Mouse (Mus musculus) limb, embryonic 13.5 days (tissue): ENCODE results near the gene Stum. TPM values are rescaled to one million over a fixed set of nuclear protein-coding genes. Genes with fewer than 3 reads are reported as not detected.
A peak's percentile ranks its signal among the peaks of the same experiment; 100 is the strongest.

Source experiments
- ATAC-seq: fragments of 200-750 bp; cut with Nextera tagmentation; 2 replicates; pipeline ENCODE4 v1.8.0; 2017; ENCODE audit warnings: low read depth, moderate number of reproducible peaks, moderate TSS enrichment; ENCODE audit not compliant: low FRiP score
- H3K27ac ChIP-seq: fragments of 300-500 bp; sonication (generic); 2 replicates; pipeline ENCODE4 v1.5.1; 2015; ENCODE audit warnings: inconsistent platforms, mild to moderate bottlenecking, moderate library complexity
- H3K27me3 ChIP-seq: fragments of 300-500 bp; sonication (generic); 2 replicates; pipeline ENCODE4 v1.6.1; 2015; ENCODE audit warnings: mild to moderate bottlenecking, inconsistent platforms
- H3K36me3 ChIP-seq: fragments of 300-500 bp; sonication (generic); 2 replicates; pipeline ENCODE4 v1.6.1; 2015; ENCODE audit warnings: inconsistent platforms, mild to moderate bottlenecking, moderate library complexity
- H3K4me1 ChIP-seq: fragments of 300-500 bp; sonication (generic); 2 replicates; pipeline ENCODE4 v1.6.1; 2015; ENCODE audit warnings: inconsistent platforms
- H3K4me2 ChIP-seq: fragments of 300-500 bp; sonication (generic); replicated peaks from 2 replicates; pipeline ENCODE4 v1.6.1; 2015; ENCODE audit warnings: inconsistent platforms, mild to moderate bottlenecking, moderate library complexity
- H3K4me3 ChIP-seq: fragments of 300-500 bp; sonication (generic); 2 replicates; pipeline ENCODE4 v1.5.1; 2015; ENCODE audit warnings: moderate library complexity, mild to moderate bottlenecking, inconsistent platforms
- H3K9ac ChIP-seq: fragments of 300-500 bp; sonication (generic); 2 replicates; pipeline ENCODE4 v1.6.1; 2015; ENCODE audit warnings: mild to moderate bottlenecking, inconsistent platforms
- H3K9me3 ChIP-seq: fragments of 300-500 bp; sonication (generic); 2 replicates; pipeline ENCODE4 v1.6.1; 2016; ENCODE audit warnings: inconsistent platforms
- WGBS: fragments of 180-500 bp; shearing (Covaris S2); methylation state at CpG from one replicate; pipeline ENCODE4 v1.1.7; 2015; 5-methylcytosine and 5-hydroxymethylcytosine counted together
- polyA plus RNA-seq: library from polyadenylated mRNA; unstranded; fragments of >200 nt; fragmentation: Nextera tagmentation; extraction: Ambion mirVana; gene quantifications from 2 replicates; pipeline ENCODE4 v1.2.1, GENCODE M21; 2015

Stum gene
- polyA plus RNA-seq, 1 experiment from 2014 or later: 4.6 TPM

GRCm38 (mm10) chr1:180485346-180485745, 2.0 kb upstream of the Stum start:
- H3K9ac ChIP-seq: no peak overlapping the region
- H3K27me3 ChIP-seq: peaks cover 62% of the 10 kb centered on the region
- peaks cover 27% of the 10 kb centered on the region for H3K4me1 ChIP-seq
- H3K27ac ChIP-seq: no peak overlapping the region
- H3K4me3 ChIP-seq: no peak overlapping the region
- H3K36me3 ChIP-seq: no peaks in the 10 kb centered on the region
- H3K4me2 ChIP-seq: no peak overlapping the region
- no peak for ATAC-seq
- no peaks in the 10 kb centered on the region for H3K9me3 ChIP-seq
- 88% methylated on average over 5 of the region's 5 CpGs for WGBS

DNA sequence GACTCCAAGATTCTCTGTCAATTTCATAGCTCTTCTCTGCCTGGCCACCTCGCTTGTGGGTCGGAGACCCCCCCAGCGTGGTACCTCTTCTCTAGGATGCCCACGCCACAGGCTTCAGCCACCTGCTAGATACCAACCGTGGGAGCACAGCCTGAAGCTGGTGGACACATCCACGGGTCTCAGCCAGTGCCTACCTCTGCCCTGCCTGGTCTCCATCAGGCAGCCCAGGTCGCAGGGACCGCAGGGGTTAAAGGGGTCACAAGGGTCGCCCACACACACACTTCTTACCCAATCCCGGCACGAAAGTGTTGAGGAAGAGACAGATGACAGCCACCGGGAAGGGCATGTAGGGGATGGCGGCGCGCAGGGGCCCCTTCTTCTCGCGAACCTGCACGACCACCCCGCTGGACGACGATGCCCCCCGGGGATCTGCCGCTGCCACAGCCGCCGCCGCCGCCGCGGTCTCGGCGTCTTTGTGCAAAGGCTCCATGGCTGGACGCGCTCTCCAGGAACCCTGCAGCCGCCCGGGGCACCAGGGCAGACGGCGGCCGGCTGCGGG, 385 bp downstream of the Stum start:
- Histone ChIP-seq H3K4me3 (peak overlapping the region; percentile 53), H3K4me1 (peaks cover 27% of the 10 kb centered on the region), H3K4me2 (peak overlapping the region; percentile 93), H3K9ac (peak overlapping the region; percentile 64), H3K27me3 (peaks cover 67% of the 10 kb centered on the region), H3K27ac (no peak overlapping the region), H3K9me3 (no peaks in the 10 kb centered on the region), H3K36me3 (no peaks in the 10 kb centered on the region)
- 4% methylated on average over 39 of the region's 39 CpGs for WGBS
- ATAC-seq: no peak

GRCm38 (mm10) chr1:180481956-180482355, 1.3 kb downstream of the Stum start:
- Histone ChIP-seq H3K4me3 (no peak overlapping the region), H3K36me3 (no peaks in the 10 kb centered on the region), H3K27me3 (peaks cover 67% of the 10 kb centered on the region), H3K9ac (no peak overlapping the region), H3K27ac (no peak overlapping the region), H3K9me3 (no peaks in the 10 kb centered on the region), H3K4me1 (peaks cover 27% of the 10 kb centered on the region), H3K4me2 (peak overlapping the region; percentile 93; the same call in 1 of the 2 replicates)
- 20% methylated on average over 10 of the region's 10 CpGs for WGBS
- ATAC-seq: no peak

GRCm38 (mm10) chr1:180481331-180481730, 2.0 kb downstream of the Stum start:
- Histone ChIP-seq H3K4me2 (no peak overlapping the region), H3K27me3 (peaks cover 64% of the 10 kb centered on the region), H3K27ac (no peak overlapping the region), H3K4me1 (peaks cover 27% of the 10 kb centered on the region), H3K4me3 (no peak overlapping the region), H3K9ac (no peak overlapping the region), H3K9me3 (no peaks in the 10 kb centered on the region), H3K36me3 (no peaks in the 10 kb centered on the region)
- ATAC-seq: no peak
- 64% methylated on average over 8 of the region's 8 CpGs for WGBS

GRCm38 (mm10) chr1:180480325-180480724, 3.0 kb downstream of the Stum start:
- 47% methylated on average over 6 of the region's 6 CpGs for WGBS
- Histone ChIP-seq H3K4me3 (no peak overlapping the region), H3K36me3 (no peaks in the 10 kb centered on the region), H3K4me2 (no peak overlapping the region), H3K27me3 (peaks cover 55% of the 10 kb centered on the region), H3K27ac (no peak overlapping the region), H3K9ac (no peak overlapping the region), H3K4me1 (peaks cover 27% of the 10 kb centered on the region), H3K9me3 (no peaks in the 10 kb centered on the region)
- ATAC-seq: no peak

DNA sequence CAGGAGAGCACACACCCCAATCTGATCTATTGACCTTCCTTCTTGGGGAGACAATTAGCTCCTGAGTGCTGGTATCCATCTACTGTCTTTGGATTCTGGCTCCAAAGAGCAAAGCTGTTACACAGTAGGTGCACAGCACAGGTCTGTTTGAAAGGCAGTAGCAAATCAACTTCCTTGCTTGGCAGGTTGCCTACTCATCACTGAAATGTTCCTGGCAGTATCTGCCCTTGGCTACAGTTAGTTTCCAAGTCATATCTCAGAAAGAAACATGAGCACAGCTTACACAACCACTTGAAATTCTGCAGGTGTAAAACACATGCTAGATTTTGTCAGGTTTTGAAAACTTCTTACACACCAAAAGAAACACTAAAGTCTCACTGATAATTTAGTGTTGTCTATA, 9.7 kb downstream of the Stum start:
- Histone ChIP-seq H3K27me3 (peaks cover 3% of the 10 kb centered on the region; the same call in 1 of the 2 replicates), H3K9me3 (no peaks in the 10 kb centered on the region), H3K4me2 (no peak overlapping the region), H3K4me1 (no peaks in the 10 kb centered on the region), H3K4me3 (no peak overlapping the region), H3K9ac (no peak overlapping the region), H3K27ac (no peak overlapping the region), H3K36me3 (no peaks in the 10 kb centered on the region)
- ATAC-seq: no peak

- no peak overlapping the region for H3K4me2 ChIP-seq
- ATAC-seq: no peak
- H3K4me3 ChIP-seq: no peak overlapping the region
- no peak overlapping the region for H3K9ac ChIP-seq
- no peaks in the 10 kb centered on the region for H3K36me3 ChIP-seq
- 0 out of 2 replicates have a peak, but pooled peaks cover 4% of the 10 kb centered on the region for H3K9me3 ChIP-seq
- 94% methylated on average over 4 of the region's 4 CpGs for WGBS
- H3K27me3 ChIP-seq: no peaks in the 10 kb centered on the region
- H3K4me1 ChIP-seq: 0 out of 2 replicates have a peak, but pooled peaks cover 2% of the 10 kb centered on the region
- H3K27ac ChIP-seq: no peak overlapping the region
These were observed 15.3 kb downstream of the Stum start for GRCm38 (mm10) chr1:180468004-180468403.

- no peak overlapping the region for H3K9ac ChIP-seq
- 61% methylated on average over 5 of the region's 5 CpGs for WGBS
- no peak overlapping the region for H3K27ac ChIP-seq
- 0 out of 2 replicates have a peak, but pooled peaks cover 4% of the 10 kb centered on the region for H3K9me3 ChIP-seq
- H3K4me2 ChIP-seq: no peak overlapping the region
- no peaks in the 10 kb centered on the region for H3K36me3 ChIP-seq
- peaks cover 2% of the 10 kb centered on the region; the same call in 1 of the 2 replicates for H3K4me1 ChIP-seq
- ATAC-seq: no peak
- no peaks in the 10 kb centered on the region for H3K27me3 ChIP-seq
- no peak overlapping the region for H3K4me3 ChIP-seq
These were observed 17.7 kb downstream of the Stum start for GRCm38 (mm10) chr1:180465620-180466019.

GRCm38 (mm10) chr1:180464357-180464756, 18.9 kb downstream of the Stum start:
- H3K9me3 ChIP-seq: 0 out of 2 replicates have a peak, but pooled peaks cover 4% of the 10 kb centered on the region
- ATAC-seq: no peak
- 66% methylated on average over 5 of the region's 5 CpGs for WGBS
- H3K4me2 ChIP-seq: no peak overlapping the region
- H3K27me3 ChIP-seq: no peaks in the 10 kb centered on the region
- no peaks in the 10 kb centered on the region for H3K36me3 ChIP-seq
- H3K4me3 ChIP-seq: no peak overlapping the region
- peaks cover 2% of the 10 kb centered on the region; the same call in 1 of the 2 replicates for H3K4me1 ChIP-seq
- H3K9ac ChIP-seq: no peak overlapping the region
- H3K27ac ChIP-seq: no peak overlapping the region

DNA sequence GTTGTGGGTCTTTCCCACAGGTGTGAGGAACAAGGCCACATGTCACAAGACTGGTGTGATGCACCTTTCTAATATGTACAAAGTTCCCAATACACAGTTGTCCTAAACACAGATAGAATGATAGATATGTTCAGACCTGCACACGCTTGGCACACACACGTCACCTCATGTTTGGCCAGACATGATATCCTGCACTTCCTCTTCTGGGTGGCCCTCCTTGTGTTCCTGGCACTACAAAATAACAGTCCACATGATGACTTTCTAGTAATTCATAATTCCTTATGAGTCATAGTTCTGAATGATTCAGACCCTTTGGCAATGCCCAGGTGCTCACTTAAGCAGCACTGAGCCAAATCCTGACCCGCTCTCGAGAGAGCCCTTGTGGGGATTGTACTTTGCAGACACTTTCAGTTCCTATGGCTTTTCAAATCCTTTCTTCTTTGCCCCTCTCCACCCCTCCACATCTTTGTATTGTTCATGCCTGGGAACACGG, 20.3 kb downstream of the Stum start:
- Histone ChIP-seq H3K27ac (no peak overlapping the region; the same call in 1 of the 2 replicates), H3K27me3 (no peaks in the 10 kb centered on the region), H3K9me3 (0 out of 2 replicates have a peak, but pooled peaks cover 4% of the 10 kb centered on the region), H3K9ac (no peak overlapping the region), H3K4me1 (peaks cover 8% of the 10 kb centered on the region), H3K4me3 (no peak overlapping the region), H3K36me3 (no peaks in the 10 kb centered on the region), H3K4me2 (no peak overlapping the region)
- WGBS: 89% methylated on average over 5 of the region's 5 CpGs
- ATAC-seq: no peak

DNA sequence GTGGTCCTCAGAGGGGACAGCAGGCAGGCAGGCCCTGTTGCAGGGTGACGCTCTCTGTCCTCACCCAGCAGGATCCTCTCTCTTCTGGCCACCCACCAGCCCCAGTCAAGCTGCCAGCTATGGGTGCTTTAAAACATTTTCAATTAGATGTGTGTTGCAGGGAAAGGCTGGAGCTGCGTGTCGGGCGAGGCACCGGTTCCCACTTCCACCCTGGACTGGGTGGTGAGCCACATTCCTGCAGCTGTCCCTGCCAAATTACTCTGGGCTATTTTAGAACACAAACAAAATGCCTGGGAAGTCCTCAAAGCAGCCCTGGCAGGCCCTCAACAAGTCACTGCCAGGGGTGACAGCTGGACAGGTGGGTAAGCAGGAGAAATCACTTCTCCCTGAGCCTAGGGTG, 20.9 kb downstream of the Stum start:
- no peak overlapping the region for H3K4me2 ChIP-seq
- no peak for ATAC-seq
- H3K9ac ChIP-seq: no peak overlapping the region
- no peaks in the 10 kb centered on the region for H3K27me3 ChIP-seq
- 0 out of 2 replicates have a peak, but pooled peaks cover 4% of the 10 kb centered on the region for H3K9me3 ChIP-seq
- WGBS: 75% methylated on average over 5 of the region's 5 CpGs
- H3K36me3 ChIP-seq: no peaks in the 10 kb centered on the region
- H3K27ac ChIP-seq: no peak overlapping the region
- no peak overlapping the region for H3K4me3 ChIP-seq
- H3K4me1 ChIP-seq: peaks cover 14% of the 10 kb centered on the region

GRCm38 (mm10) chr1:180460721-180461120, 22.6 kb downstream of the Stum start:
- Histone ChIP-seq H3K9ac (no peak overlapping the region), H3K4me3 (no peak overlapping the region), H3K4me1 (peaks cover 14% of the 10 kb centered on the region), H3K9me3 (no peaks in the 10 kb centered on the region), H3K36me3 (no peaks in the 10 kb centered on the region), H3K27me3 (no peaks in the 10 kb centered on the region), H3K27ac (no peak overlapping the region), H3K4me2 (no peak overlapping the region)
- WGBS: 43% methylated on average over 5 of the region's 5 CpGs
- 0 out of 2 replicates have a peak, but pooled peaks have one; percentile 34 for ATAC-seq

DNA sequence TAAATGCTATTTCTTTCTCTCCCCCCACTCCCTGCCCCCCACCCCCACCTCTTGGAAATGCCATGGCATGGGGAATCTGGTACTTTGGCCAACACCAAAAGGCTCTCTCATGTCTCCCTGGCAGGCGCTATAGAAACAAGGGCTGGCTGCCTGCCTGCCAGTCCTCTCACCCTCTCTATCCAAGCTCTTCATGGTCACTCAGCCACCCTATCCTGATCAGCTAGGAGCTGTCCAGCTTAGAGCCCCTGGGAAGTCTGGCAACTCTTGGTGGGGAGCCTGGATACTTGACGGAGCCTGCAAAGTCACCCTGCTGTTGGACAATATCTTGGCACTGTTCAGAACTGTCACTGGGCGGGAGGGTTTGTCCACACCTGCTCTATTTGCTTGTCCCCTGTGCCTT, 24.6 kb downstream of the Stum start:
- 46% methylated on average over 3 of the region's 3 CpGs for WGBS

More for the DNA sequence above, 24.6 kb downstream of the Stum start:
- H3K4me2 ChIP-seq: no peak overlapping the region
- H3K27me3 ChIP-seq: no peaks in the 10 kb centered on the region
- no peak for ATAC-seq
- H3K9me3 ChIP-seq: no peaks in the 10 kb centered on the region
- peaks cover 11% of the 10 kb centered on the region for H3K4me1 ChIP-seq
- no peak overlapping the region for H3K27ac ChIP-seq
- no peak overlapping the region for H3K4me3 ChIP-seq
- no peak overlapping the region for H3K9ac ChIP-seq
- no peaks in the 10 kb centered on the region for H3K36me3 ChIP-seq
